Mouse (Mus musculus) kidney, embryonic 16.5 days (tissue): ENCODE data around the gene Gm20671. TPM values are rescaled to one million over a fixed set of nuclear protein-coding genes. Genes with fewer than 3 reads are reported as not detected.
"Not testable (repeated sequence)": the region's sequence is repeated elsewhere in the genome, so short reads cannot be mapped to it uniquely, and the experiment has no call there.

Source experiments
- ATAC-seq: fragments of 200-750 bp; cut with Nextera tagmentation; 2 replicates; pipeline ENCODE4 v1.8.0; 2017; ENCODE audit warnings: moderate TSS enrichment; ENCODE audit not compliant: low FRiP score, low TSS enrichment
- H3K27ac ChIP-seq: fragments of 300-500 bp; sonication (generic); 2 replicates; pipeline ENCODE4 v1.5.1; 2014; ENCODE audit warnings: low read length
- H3K27me3 ChIP-seq: fragments of 300-500 bp; sonication (generic); 2 replicates; pipeline ENCODE4 v1.6.1; 2014; ENCODE audit warnings: low read length, control low read depth, mixed read lengths; ENCODE audit not compliant: insufficient read depth
- H3K36me3 ChIP-seq: fragments of 300-500 bp; sonication (generic); 2 replicates; pipeline ENCODE4 v1.6.1; 2014; ENCODE audit warnings: low read length, control low read depth, mixed read lengths; ENCODE audit not compliant: insufficient read depth
- H3K4me1 ChIP-seq: fragments of 300-500 bp; sonication (generic); 2 replicates; pipeline ENCODE4 v1.6.1; 2014; ENCODE audit warnings: low read length, control low read depth, mixed read lengths; ENCODE audit not compliant: insufficient read depth
- H3K4me2 ChIP-seq: fragments of 300-500 bp; sonication (generic); replicated peaks from 2 replicates; pipeline ENCODE4 v1.6.1; 2014; ENCODE audit warnings: low read depth, low read length
- H3K4me3 ChIP-seq: fragments of 300-500 bp; sonication (generic); 2 replicates; pipeline ENCODE4 v1.5.1; 2014; ENCODE audit warnings: mild to moderate bottlenecking, low read length
- H3K9ac ChIP-seq: fragments of 300-500 bp; sonication (generic); replicated peaks from 2 replicates; pipeline ENCODE4 v1.6.1; 2014; ENCODE audit warnings: low read length
- H3K9me3 ChIP-seq: fragments of 300-500 bp; sonication (generic); 2 replicates; pipeline ENCODE4 v1.6.1; 2016; ENCODE audit warnings: low read length, control low read depth
- WGBS: fragments of 180-500 bp; shearing (Covaris S2); extraction: QIAGEN DNeasy Blood & Tissue Kit; methylation state at CpG from one replicate; pipeline ENCODE4 v1.1.7; 2014; 5-methylcytosine and 5-hydroxymethylcytosine counted together
- polyA plus RNA-seq: library from polyadenylated mRNA; unstranded; fragments of >200 nt; fragmentation: Nextera tagmentation; extraction: Ambion mirVana; gene quantifications from 2 replicates; pipeline ENCODE4 v1.2.1, GENCODE M21; 2015

The Gm20671 gene
- polyA plus RNA-seq, 1 experiment from 2014 or later = not detected

- Histone ChIP-seq H3K4me2 (no peak overlapping the region), H3K27ac (no peak overlapping the region), H3K27me3 (no peaks in the 10 kb centered on the region), H3K9me3 (no peaks in the 10 kb centered on the region), H3K4me3 (no peak overlapping the region), H3K36me3 (peaks cover 5% of the 10 kb centered on the region; the same call in 1 of the 2 replicates), H3K9ac (no peak overlapping the region), H3K4me1 (peaks cover 17% of the 10 kb centered on the region)
- WGBS = 68% methylated on average over 9 of the region's 9 CpGs
- ATAC-seq = no peak
Observed at GRCm38 (mm10) chr5:32742149-32742548, 84.8 kb downstream of the Gm20671 start.

GRCm38 (mm10) chr5:32741377-32741776 lies 85.5 kb downstream of the Gm20671 start:
- H3K27ac ChIP-seq, ATAC-seq, H3K4me2 ChIP-seq, H3K27me3 ChIP-seq, H3K4me3 ChIP-seq, H3K36me3 ChIP-seq, H3K9ac ChIP-seq, H3K9me3 ChIP-seq: not testable (repeated sequence)
- H3K4me1 ChIP-seq = peaks cover 12% of the 10 kb centered on the region
- 91% methylated on average over 4 of the region's 4 CpGs for WGBS

DNA sequence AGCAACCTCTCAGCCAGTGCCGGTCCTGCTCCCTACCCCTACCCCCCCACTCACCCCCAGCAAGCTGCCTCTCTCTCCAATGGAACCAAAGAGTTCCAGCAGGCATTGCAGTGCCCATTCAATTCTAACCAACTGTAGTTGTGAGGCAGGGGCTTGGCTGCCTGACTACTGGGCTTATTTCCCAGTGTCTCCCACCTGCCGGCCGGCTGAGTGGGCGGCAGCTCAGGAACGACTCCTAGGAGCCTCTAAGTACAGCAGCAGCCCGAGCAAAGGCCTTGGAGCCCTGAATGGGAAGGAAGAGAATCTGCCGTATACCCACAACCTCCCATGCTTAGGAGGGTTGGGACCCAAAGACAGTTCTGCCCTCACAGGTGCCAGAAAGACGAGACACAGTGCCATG lies 86.1 kb downstream of the Gm20671 start:
- not testable (repeated sequence) for H3K27ac ChIP-seq, H3K4me1 ChIP-seq, ATAC-seq, H3K9ac ChIP-seq, H3K36me3 ChIP-seq, H3K9me3 ChIP-seq, H3K4me3 ChIP-seq, H3K27me3 ChIP-seq, H3K4me2 ChIP-seq
- WGBS = 80% methylated on average over 8 of the region's 8 CpGs

- no peak overlapping the region for H3K4me2 ChIP-seq
- peaks cover 15% of the 10 kb centered on the region; the same call in 1 of the 2 replicates for H3K36me3 ChIP-seq
- no peak overlapping the region for H3K4me3 ChIP-seq
- H3K4me1 ChIP-seq = peaks cover 3% of the 10 kb centered on the region
- no peak overlapping the region for H3K9ac ChIP-seq
- ATAC-seq = no peak
- no peaks in the 10 kb centered on the region for H3K27me3 ChIP-seq
- no peaks in the 10 kb centered on the region for H3K9me3 ChIP-seq
- 94% methylated on average over 3 of the region's 3 CpGs for WGBS
- H3K27ac ChIP-seq = no peak overlapping the region
Observed at GRCm38 (mm10) chr5:32740138-32740537, 86.8 kb downstream of the Gm20671 start.

GRCm38 (mm10) chr5:32736770-32737169 lies 90.1 kb downstream of the Gm20671 start:
- not testable (repeated sequence) for H3K4me2 ChIP-seq, H3K9me3 ChIP-seq, H3K4me3 ChIP-seq, H3K9ac ChIP-seq, H3K4me1 ChIP-seq, H3K27ac ChIP-seq, ATAC-seq, H3K27me3 ChIP-seq
- peaks cover 25% of the 10 kb centered on the region; the same call in 1 of the 2 replicates for H3K36me3 ChIP-seq
- WGBS = 95% methylated on average over 3 of the region's 3 CpGs

- Histone ChIP-seq H3K36me3 (peaks cover 25% of the 10 kb centered on the region; the same call in 1 of the 2 replicates), H3K27ac (no peak overlapping the region), H3K4me3 (no peak overlapping the region), H3K9me3 (peaks cover 3% of the 10 kb centered on the region; the same call in 1 of the 2 replicates), H3K9ac (no peak overlapping the region), H3K4me1 (no peaks in the 10 kb centered on the region), H3K27me3 (no peaks in the 10 kb centered on the region), H3K4me2 (no peak overlapping the region)
- no peak for ATAC-seq
- 82% methylated on average over 6 of the region's 6 CpGs for WGBS
Observed at GRCm38 (mm10) chr5:32735779-32736178, 91.1 kb downstream of the Gm20671 start.

GRCm38 (mm10) chr5:32733892-32734291 lies 93.0 kb downstream of the Gm20671 start:
- WGBS = 93% methylated on average over 6 of the region's 6 CpGs
- H3K4me2 ChIP-seq, H3K4me1 ChIP-seq, H3K4me3 ChIP-seq, H3K27me3 ChIP-seq, H3K27ac ChIP-seq, H3K9me3 ChIP-seq, H3K9ac ChIP-seq: not testable (repeated sequence)
- peaks cover 25% of the 10 kb centered on the region; the same call in 1 of the 2 replicates for H3K36me3 ChIP-seq
- peak; percentile 60; the same call in 1 of the 2 replicates for ATAC-seq

DNA sequence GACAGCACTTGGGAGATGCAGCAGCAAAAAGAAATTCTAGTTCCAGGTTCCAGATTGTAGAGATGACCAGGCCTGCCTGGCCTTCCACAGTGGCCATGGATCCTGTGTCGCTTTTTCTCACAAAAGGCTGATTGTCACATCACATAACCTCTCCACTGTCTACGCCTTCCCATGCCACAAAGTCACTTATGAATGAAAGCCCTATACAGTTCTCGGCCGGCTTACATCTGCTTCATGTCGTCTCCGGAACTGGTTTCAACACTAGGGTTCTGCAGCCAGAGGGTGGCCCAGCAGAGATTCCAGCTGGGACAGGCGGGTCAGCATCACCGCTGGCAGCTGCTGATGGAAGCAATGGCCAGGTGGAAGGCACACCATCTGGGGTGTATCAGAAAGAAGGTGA lies 98.1 kb downstream of the Gm20671 start:
- Histone ChIP-seq H3K9ac (no peak overlapping the region), H3K27me3 (no peaks in the 10 kb centered on the region), H3K9me3 (peaks cover 2% of the 10 kb centered on the region; the same call in 1 of the 2 replicates), H3K4me3 (no peak overlapping the region), H3K4me2 (no peak overlapping the region), H3K36me3 (0 out of 2 replicates have a peak, but pooled peaks cover 7% of the 10 kb centered on the region), H3K4me1 (no peaks in the 10 kb centered on the region), H3K27ac (no peak overlapping the region)
- no peak for ATAC-seq
- WGBS = 91% methylated on average over 8 of the region's 8 CpGs

DNA sequence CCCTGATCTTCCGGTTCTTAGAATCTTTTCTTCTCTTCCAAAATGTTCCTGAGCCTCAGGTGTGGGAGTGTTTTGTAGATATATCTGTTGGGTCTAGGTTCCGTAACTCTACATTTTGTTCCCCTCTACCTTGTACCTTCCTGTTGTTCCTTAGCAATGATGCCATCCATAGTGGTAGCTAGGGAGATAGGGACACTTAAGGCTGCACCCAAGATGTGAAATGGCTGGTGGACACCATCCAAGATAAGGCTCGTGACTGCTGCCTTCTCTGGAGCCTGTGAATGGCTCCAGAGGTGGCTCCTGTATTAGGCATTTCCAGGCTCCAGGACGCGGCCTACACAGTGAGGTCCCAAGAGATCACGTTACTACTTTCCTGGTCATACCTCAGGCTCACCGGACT lies 98.6 kb downstream of the Gm20671 start:
- ATAC-seq = no peak
- no peak overlapping the region for H3K27ac ChIP-seq
- H3K9ac ChIP-seq = no peak overlapping the region
- no peak overlapping the region for H3K4me2 ChIP-seq
- no peaks in the 10 kb centered on the region for H3K4me1 ChIP-seq
- H3K36me3 ChIP-seq = 0 out of 2 replicates have a peak, but pooled peaks cover 2% of the 10 kb centered on the region
- H3K4me3 ChIP-seq = no peak overlapping the region
- no peaks in the 10 kb centered on the region for H3K9me3 ChIP-seq
- no peaks in the 10 kb centered on the region for H3K27me3 ChIP-seq
- 62% methylated on average over 7 of the region's 7 CpGs for WGBS

DNA sequence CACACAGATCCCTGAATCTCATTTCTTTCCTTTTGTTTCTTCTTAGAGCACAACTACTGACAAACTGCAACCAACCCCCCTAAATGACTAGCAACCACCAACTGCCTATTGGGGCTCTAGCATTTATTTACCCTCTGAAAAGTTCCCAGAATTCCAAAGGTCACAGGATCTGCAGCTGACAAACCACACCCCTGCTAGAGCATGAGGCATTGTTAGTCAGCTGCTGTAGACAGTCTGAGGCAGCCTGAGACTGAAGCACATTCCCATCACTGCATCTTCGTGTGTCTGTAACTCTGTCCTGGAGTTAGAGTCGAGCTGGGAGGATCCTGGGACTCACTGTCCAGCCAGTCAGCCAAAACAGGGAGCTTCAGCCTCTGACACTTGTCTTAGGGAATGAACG lies 101.5 kb downstream of the Gm20671 start:
- not testable (repeated sequence) for H3K4me3 ChIP-seq, H3K36me3 ChIP-seq, H3K4me2 ChIP-seq, ATAC-seq, H3K27ac ChIP-seq, H3K9ac ChIP-seq, H3K9me3 ChIP-seq, H3K27me3 ChIP-seq, H3K4me1 ChIP-seq
- 83% methylated on average over 3 of the region's 3 CpGs for WGBS
